32 mouse cellular contexts compared by ENCODE assay signal in the genomic region with DNA sequence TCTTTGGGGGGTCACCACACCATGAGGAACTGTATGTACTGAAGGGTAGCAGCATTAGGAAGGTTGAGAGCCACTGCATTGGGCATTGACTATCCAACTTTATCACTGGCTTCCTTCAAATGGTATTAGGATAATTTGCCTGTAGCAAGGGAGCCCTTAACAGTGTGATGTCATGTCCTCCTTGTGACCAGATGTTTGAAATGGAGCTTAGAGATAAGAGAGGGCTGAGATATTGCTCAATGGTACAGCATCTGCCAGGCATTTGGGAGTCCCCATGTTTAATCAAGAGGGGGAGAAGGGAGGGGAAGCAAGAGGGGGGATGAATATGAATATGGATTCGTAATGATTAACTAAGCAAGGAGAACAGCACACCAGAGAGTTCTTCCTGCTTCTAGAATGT. TPM values are rescaled to one million over a fixed set of nuclear protein-coding genes. Genes with fewer than 3 reads are reported as not detected.
DNase-seq lines count a peak whose midpoint lies in the region; ATAC-seq and TF ChIP-seq lines count a peak whose summit lies in the region.
"Had no signal": no experiment of that assay in that cellular context is flagged by ENCODE, and none has a peak within 500 bp of the region (broad histone marks: within the 10 kb centered on the region; RNA-seq: fewer than 3 reads in every experiment).

No protein-coding gene starts in this region.

- intact Hi-C loops in gastrocnemius, adult 2 months (cut with DNase I) = no loop called here

- H3K4me3 ChIP-seq in liver, embryonic 13.5 days (replicated peaks) = no peak overlapping the region
- no peak overlapping the region for H3K4me3 ChIP-seq in gastrocnemius, adult 2 months
- H3K4me3 ChIP-seq: forebrain, embryonic 12.5 days; hindbrain, embryonic 15.5 days; limb, embryonic 13.5 days; lung, embryonic 15.5 days; midbrain, embryonic 15.5 days; neural tube, embryonic 12.5 days had no signal

- H3K27me3 ChIP-seq in liver, embryonic 13.5 days = peaks cover 8% of the 10 kb centered on the region
- H3K27me3 ChIP-seq: hindbrain, embryonic 15.5 days had no signal

- H3K9me3 ChIP-seq in liver, embryonic 13.5 days (replicated peaks) = no peaks in the 10 kb centered on the region
- H3K9me3 ChIP-seq: hindbrain, embryonic 15.5 days; limb, embryonic 13.5 days; lung, embryonic 15.5 days; midbrain, embryonic 15.5 days had no signal

- H3K4me1 ChIP-seq in liver, embryonic 13.5 days (replicated peaks) = peaks cover 25% of the 10 kb centered on the region

- 24% methylated on average over 1 of the region's 1 CpGs for WGBS in liver, embryonic 13.5 days (ENCODE audit: insufficient replicate concordance)

- no peak overlapping the region for H3K4me2 ChIP-seq in liver, embryonic 13.5 days
- H3K4me2 ChIP-seq: forebrain, embryonic 12.5 days; heart, embryonic 11.5 days; hindbrain, embryonic 15.5 days; limb, embryonic 13.5 days; lung, embryonic 15.5 days; midbrain, embryonic 15.5 days; neural tube, embryonic 12.5 days had no signal

- peak; percentile 60 for ATAC-seq in liver, embryonic 13.5 days (ENCODE audit: low read depth)
- peak; percentile 53 for ATAC-seq in megakaryocyte-erythroid progenitor cell, adult 5-6 weeks (replicated peaks; ENCODE audit: low FRiP score, low TSS enrichment, poor library complexity, severe bottlenecking)
- ATAC-seq: activated CD4-positive, CD25-positive, alpha-beta regulatory T cell, adult 4 months; CD4-positive, CD25-positive, alpha-beta regulatory T cell, adult 4 months; midbrain, embryonic 15.5 days had no signal

- no peak overlapping the region for H3K27ac ChIP-seq in liver, embryonic 13.5 days
- H3K27ac ChIP-seq in gastrocnemius, adult 2 months = no peak overlapping the region
- H3K27ac ChIP-seq: forebrain, embryonic 12.5 days; hindbrain, embryonic 15.5 days; limb, embryonic 13.5 days; lung, embryonic 15.5 days; midbrain, embryonic 15.5 days; neural tube, embryonic 12.5 days had no signal

- TF ChIP-seq CTCF in gastrocnemius, adult 2 months (IDR thresholded peaks at IDR 0.05) = no peak

- H3K36me3 ChIP-seq in liver, embryonic 13.5 days = no peaks in the 10 kb centered on the region
- H3K36me3 ChIP-seq: hindbrain, embryonic 15.5 days had no signal

- DNase-seq in heart, adult 11 months = peak; percentile 92
- DNase-seq in heart, adult 8-10 months (ENCODE audit: low spot score) = no peak
- DNase-seq in c-Kit-positive CD71-negative TER-119-negative erythroid progenitor cells, embryonic 14.5 days (ENCODE audit: low read depth) = peak; percentile 26
- peak; percentile 7 for DNase-seq in liver, embryonic 13.5 days
- no peak for DNase-seq in gastrocnemius, adult 2 months
- DNase-seq in urinary bladder, postnatal 36 days (ENCODE audit: low spot score in 2 of 2) = no peak
- no peak for DNase-seq in urinary bladder, postnatal 25 days (ENCODE audit: low spot score)
- DNase-seq: adrenal gland, postnatal 10 days; cerebellum, adult 11-12 months; cerebellum, postnatal 10 days; kidney, adult 9 months; kidney, postnatal 14 days; lung, postnatal 36 days; retina, postnatal 1 day; right cerebral cortex, postnatal 25 days; spleen, adult 18-20 months had no signal

- H3K9ac ChIP-seq in liver, embryonic 13.5 days = no peak overlapping the region
- H3K9ac ChIP-seq: forebrain, embryonic 12.5 days; hindbrain, embryonic 15.5 days; limb, embryonic 13.5 days; lung, embryonic 15.5 days; midbrain, embryonic 15.5 days; neural tube, embryonic 12.5 days had no signal

RNA-seq across cellular contexts. Expression of gene Spata32, which starts 2.9 kb away (rescaled TPM):
- total RNA-seq in heart, adult 8-10 months (2022) = not detected
- polyA plus RNA-seq in liver, embryonic 13.5 days (2015; fragmentation: Nextera tagmentation; extraction: Ambion mirVana) = not detected in 2 replicates
- not detected in 2 replicates for total RNA-seq in megakaryocyte-erythroid progenitor cell, adult 5-6 weeks (2014; fragmentation: Nextera tagmentation)
- total RNA-seq in megakaryocyte-erythroid progenitor cell, adult 5-6 weeks (2017) = not detected in 2 replicates
- total RNA-seq in gastrocnemius, adult 2 months (2021) = not detected
- total RNA-seq: adrenal gland, postnatal 10 days; gastrocnemius, adult 18-20 months; gastrocnemius, postnatal 4 days; hematopoietic stem cell, adult 5-6 weeks had no signal
- polyA plus RNA-seq: activated CD4-positive, CD25-positive, alpha-beta regulatory T cell, adult 4 months; CD4-positive, CD25-positive, alpha-beta regulatory T cell, adult 4 months; embryonic facial prominence, embryonic 11.5 days; forebrain, embryonic 12.5 days; heart, embryonic 11.5 days; heart, postnatal 0 days; intestine, embryonic 14.5 days; limb, embryonic 13.5 days; lung, embryonic 15.5 days had no signal

RNA-seq across cellular contexts. Expression of gene 1700023F06Rik, which starts 7.0 kb away (rescaled TPM):
- total RNA-seq in heart, adult 8-10 months (2022) = not detected
- not detected in 2 replicates for polyA plus RNA-seq in liver, embryonic 13.5 days (2015; fragmentation: Nextera tagmentation; extraction: Ambion mirVana)
- total RNA-seq in megakaryocyte-erythroid progenitor cell, adult 5-6 weeks (2014; fragmentation: Nextera tagmentation) = not detected in 2 replicates
- total RNA-seq in megakaryocyte-erythroid progenitor cell, adult 5-6 weeks (2017) = not detected in 2 replicates
- not detected for total RNA-seq in gastrocnemius, adult 2 months (2021)
- total RNA-seq: gastrocnemius, adult 18-20 months; gastrocnemius, postnatal 4 days; hematopoietic stem cell, adult 5-6 weeks had no signal
- polyA plus RNA-seq: activated CD4-positive, CD25-positive, alpha-beta regulatory T cell, adult 4 months; CD4-positive, CD25-positive, alpha-beta regulatory T cell, adult 4 months; heart, embryonic 11.5 days; heart, postnatal 0 days had no signal

RNA-seq across cellular contexts. Expression of gene Fmnl1, which starts 44.4 kb away (rescaled TPM):
- 10 to 100 TPM in 3 of 4 experiments, 1 to 10 TPM in 1; 9.3 to 20.1 (median 13.2) TPM for total RNA-seq in heart, adult 8-10 months (2022)
- 3.0 TPM in 2 replicates for polyA plus RNA-seq in liver, embryonic 13.5 days (2015; fragmentation: Nextera tagmentation; extraction: Ambion mirVana)
- total RNA-seq in megakaryocyte-erythroid progenitor cell, adult 5-6 weeks (2014; fragmentation: Nextera tagmentation) = 32.2 and 35.9 TPM in 2 replicates
- total RNA-seq in megakaryocyte-erythroid progenitor cell, adult 5-6 weeks (2017) = 7.4 and 9.7 TPM in 2 replicates
- 1 to 10 TPM; 4.2 to 5.7 TPM for total RNA-seq in gastrocnemius, adult 2 months (2021)

RNA-seq across cellular contexts. Expression of gene Map3k14, which starts 51.9 kb away (rescaled TPM):
- total RNA-seq in heart, adult 8-10 months (2022) = 1 to 10 TPM; 2.7 to 3.9 (median 3.6) TPM
- 0.42 and 0.50 TPM in 2 replicates for polyA plus RNA-seq in liver, embryonic 13.5 days (2015; fragmentation: Nextera tagmentation; extraction: Ambion mirVana)
- 1.8 and 2.9 TPM in 2 replicates for total RNA-seq in megakaryocyte-erythroid progenitor cell, adult 5-6 weeks (2014; fragmentation: Nextera tagmentation)
- total RNA-seq in megakaryocyte-erythroid progenitor cell, adult 5-6 weeks (2017) = 1.2 and 3.1 TPM in 2 replicates
- 1 to 10 TPM; 4.1 to 4.2 TPM for total RNA-seq in gastrocnemius, adult 2 months (2021)

Comparison
In these comparisons a context has a peak if more than half of its experiments do, and no peak if none do; other contexts are left out.
1. DNase-seq: peak in heart, adult 11 months (single experiment), c-Kit-positive CD71-negative TER-119-negative erythroid progenitor cells, embryonic 14.5 days (single experiment) and liver, embryonic 13.5 days (single experiment); none in heart, adult 8-10 months (single experiment), gastrocnemius, adult 2 months (single experiment), urinary bladder, postnatal 36 days (0 of 2) and urinary bladder, postnatal 25 days (single experiment).